Mouse (Mus musculus): Measurements from ENCODE around the gene Psap. TPM values are rescaled to one million over a fixed set of nuclear protein-coding genes. Genes with fewer than 3 reads are reported as not detected.
A peak's percentile ranks its signal among the peaks of the same experiment; 100 is the strongest.

Gene Psap
- polyA plus RNA-seq, 1 experiment from 2014 or later: 223 TPM

DNA sequence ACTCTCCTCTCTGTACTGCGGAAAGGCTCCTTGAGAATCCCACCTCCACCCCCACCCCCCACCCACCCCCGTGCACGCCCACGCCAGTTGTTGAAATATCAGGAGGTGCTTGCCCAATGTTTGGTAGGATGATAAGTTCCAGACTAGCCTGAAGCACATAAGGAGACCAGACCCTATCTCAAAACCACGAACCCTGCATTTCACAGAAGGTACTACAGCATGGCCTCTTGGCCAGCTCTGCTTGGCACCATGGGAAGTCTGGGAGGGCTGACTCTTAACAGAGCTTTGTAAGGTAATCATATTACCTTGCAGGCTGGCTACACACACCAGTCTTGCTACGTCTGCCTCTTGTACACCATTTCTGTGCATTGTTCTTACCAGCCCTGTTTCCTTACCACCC lies 5.2 kb upstream of the Psap start:
- no peak overlapping the region for H3K4me3 ChIP-seq (replicated peaks; ENCODE audit: low read length)
- H3K9me3 ChIP-seq (ENCODE audit: control insufficient read depth, low read length): no peaks in the 10 kb centered on the region
- 54% methylated on average over 6 of the region's 6 CpGs for WGBS
- H3K27ac ChIP-seq (ENCODE audit: low read length): no peak overlapping the region
- no peaks in the 10 kb centered on the region for H3K36me3 ChIP-seq (ENCODE audit: control insufficient read depth, insufficient read depth)
- H3K4me2 ChIP-seq (ENCODE audit: low read length): no peak overlapping the region
- no peak overlapping the region for H3K9ac ChIP-seq (replicated peaks; ENCODE audit: low read depth, low read length)
- no peak for ATAC-seq
- H3K4me1 ChIP-seq (replicated peaks; ENCODE audit: control insufficient read depth, insufficient read depth, low read length): no peaks in the 10 kb centered on the region
- no peaks in the 10 kb centered on the region for H3K27me3 ChIP-seq (replicated peaks; ENCODE audit: control insufficient read depth, insufficient read depth, low read length)

DNA sequence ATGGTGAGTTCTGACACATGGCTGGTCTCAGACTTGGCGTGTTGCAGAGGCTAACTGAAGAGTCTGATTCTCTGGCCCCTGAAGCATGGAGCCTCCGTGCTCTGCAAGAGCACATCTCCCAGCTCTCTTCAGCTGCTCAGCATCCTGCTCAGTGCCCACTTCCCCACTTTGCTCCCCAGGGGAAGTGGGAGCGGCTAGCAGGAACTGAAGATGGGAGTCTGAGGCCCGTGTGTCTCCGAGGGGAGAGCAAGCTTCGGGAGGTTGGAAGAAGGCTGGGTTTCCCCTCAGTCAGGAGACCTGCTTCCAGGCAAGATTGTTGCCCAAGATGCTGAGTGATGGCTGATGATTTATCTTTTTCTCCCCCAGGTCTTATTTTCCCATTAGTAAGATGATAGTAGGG lies 4.0 kb upstream of the Psap start:
- WGBS: 83% methylated on average over 6 of the region's 6 CpGs
- no peak overlapping the region for H3K27ac ChIP-seq (ENCODE audit: low read length)
- peaks cover under 1% of the 10 kb centered on the region for H3K4me1 ChIP-seq (replicated peaks; ENCODE audit: control insufficient read depth, insufficient read depth, low read length)
- H3K36me3 ChIP-seq (ENCODE audit: control insufficient read depth, insufficient read depth): no peaks in the 10 kb centered on the region
- no peak overlapping the region for H3K9ac ChIP-seq (replicated peaks; ENCODE audit: low read depth, low read length)
- H3K9me3 ChIP-seq (ENCODE audit: control insufficient read depth, low read length): no peaks in the 10 kb centered on the region
- H3K4me3 ChIP-seq (replicated peaks; ENCODE audit: low read length): no peak overlapping the region
- no peak for ATAC-seq
- H3K27me3 ChIP-seq (replicated peaks; ENCODE audit: control insufficient read depth, insufficient read depth, low read length): no peaks in the 10 kb centered on the region
- H3K4me2 ChIP-seq (ENCODE audit: low read length): no peak overlapping the region

DNA sequence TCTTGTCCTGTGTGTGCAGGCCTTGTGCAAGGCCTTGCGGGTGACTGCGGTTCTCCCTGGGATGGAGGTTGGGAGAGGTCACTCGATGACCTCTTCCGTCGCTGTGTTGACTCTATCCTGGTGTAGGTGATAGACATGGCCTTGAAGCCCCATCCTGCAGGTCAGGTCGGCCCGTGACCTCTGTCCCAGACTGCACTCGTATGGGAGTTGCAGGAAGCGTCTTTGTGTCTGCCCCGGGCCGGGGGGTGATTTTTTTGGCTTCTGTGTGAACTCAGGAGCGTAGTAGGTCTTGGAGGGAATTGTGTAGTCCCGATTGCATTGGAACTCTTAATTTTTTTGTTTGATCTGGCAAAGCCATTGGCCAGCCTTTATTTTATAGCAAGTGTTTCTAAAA lies 576 bp downstream of the Psap start:
- 7% methylated on average over 13 of the region's 13 CpGs for WGBS
- Histone ChIP-seq H3K4me2 (ENCODE audit: low read length) (peak overlapping the region; percentile 93), H3K4me3 (replicated peaks; ENCODE audit: low read length) (peak overlapping the region; percentile 92), H3K4me1 (replicated peaks; ENCODE audit: control insufficient read depth, insufficient read depth, low read length) (peaks cover 43% of the 10 kb centered on the region), H3K27me3 (replicated peaks; ENCODE audit: control insufficient read depth, insufficient read depth, low read length) (no peaks in the 10 kb centered on the region), H3K9me3 (ENCODE audit: control insufficient read depth, low read length) (no peaks in the 10 kb centered on the region), H3K27ac (ENCODE audit: low read length) (peak overlapping the region; percentile 91), H3K36me3 (ENCODE audit: control insufficient read depth, insufficient read depth) (no peaks in the 10 kb centered on the region; the same call in 1 of the 2 replicates), H3K9ac (replicated peaks; ENCODE audit: low read depth, low read length) (peak overlapping the region; percentile 86)
- no peak for ATAC-seq

DNA sequence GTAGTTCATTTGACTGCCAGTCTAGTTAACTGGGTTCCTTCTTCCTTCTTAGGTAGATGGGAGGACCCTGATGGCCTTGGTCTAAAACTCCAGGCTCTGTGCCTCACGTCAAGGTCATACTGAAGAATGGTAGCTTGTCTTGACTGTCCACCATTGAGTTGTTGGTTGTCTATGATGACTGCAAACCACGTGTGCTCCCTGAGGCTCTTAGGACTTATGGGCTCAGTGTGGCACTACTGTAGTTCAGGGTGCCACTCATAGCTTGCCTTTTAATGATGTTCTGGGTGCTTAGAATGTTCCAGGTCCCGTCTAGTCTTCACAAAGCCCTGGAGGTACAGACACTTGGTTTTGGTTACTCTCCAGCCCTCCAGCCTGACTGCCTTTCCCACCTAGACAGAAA lies 1.4 kb downstream of the Psap start:
- no peak overlapping the region; the same call in 1 of the 2 replicates for H3K9ac ChIP-seq (replicated peaks; ENCODE audit: low read depth, low read length)
- peaks cover 47% of the 10 kb centered on the region for H3K4me1 ChIP-seq (replicated peaks; ENCODE audit: control insufficient read depth, insufficient read depth, low read length)

DNA sequence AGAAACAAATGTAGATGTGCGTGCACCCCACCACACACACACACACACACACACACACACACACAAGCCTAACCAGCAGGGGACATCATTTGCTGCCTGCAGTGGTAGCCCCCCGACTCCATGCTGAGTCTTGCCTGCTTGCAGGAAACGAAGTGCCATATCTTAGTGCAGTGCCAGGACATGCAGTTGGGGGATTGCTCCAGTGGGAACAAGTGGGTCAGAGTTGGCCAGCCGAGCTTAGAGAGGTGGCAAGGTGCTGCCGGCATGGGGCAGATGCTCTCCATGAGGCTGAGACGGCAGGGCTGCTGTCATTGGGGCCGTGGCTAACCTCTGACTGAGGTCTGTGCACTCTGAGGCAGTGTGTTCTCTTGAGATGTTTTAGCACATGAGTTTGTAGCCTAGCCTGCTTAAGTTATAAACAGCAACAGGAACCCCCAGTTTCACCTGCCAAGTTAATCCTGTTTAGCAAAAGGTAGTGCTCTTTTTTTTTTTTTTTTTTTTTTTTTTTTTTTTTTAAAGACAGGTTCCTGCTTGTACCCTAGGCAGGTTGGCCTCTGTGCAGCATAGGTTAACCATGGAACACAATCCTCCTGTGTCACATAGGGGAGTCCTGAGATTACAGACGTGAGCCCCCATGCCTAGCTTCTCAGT lies 2.0 kb downstream of the Psap start:
- Histone ChIP-seq H3K9me3 (ENCODE audit: control insufficient read depth, low read length) (no peaks in the 10 kb centered on the region), H3K27me3 (replicated peaks; ENCODE audit: control insufficient read depth, insufficient read depth, low read length) (no peaks in the 10 kb centered on the region), H3K4me1 (replicated peaks; ENCODE audit: control insufficient read depth, insufficient read depth, low read length) (peaks cover 54% of the 10 kb centered on the region), H3K4me3 (replicated peaks; ENCODE audit: low read length) (0 out of 2 replicates have a peak overlapping the region, but pooled peaks have one; percentile 92), H3K27ac (ENCODE audit: low read length) (no peak overlapping the region), H3K36me3 (ENCODE audit: control insufficient read depth, insufficient read depth) (no peaks in the 10 kb centered on the region; the same call in 1 of the 2 replicates), H3K9ac (replicated peaks; ENCODE audit: low read depth, low read length) (no peak overlapping the region; the same call in 1 of the 2 replicates), H3K4me2 (ENCODE audit: low read length) (peak overlapping the region; percentile 93)
- WGBS: 70% methylated on average over 8 of the region's 8 CpGs
- no peak for ATAC-seq

More for the DNA sequence above, 1.4 kb downstream of the Psap start:
- Histone ChIP-seq H3K9me3 (ENCODE audit: control insufficient read depth, low read length) (no peaks in the 10 kb centered on the region), H3K27ac (ENCODE audit: low read length) (no peak overlapping the region), H3K36me3 (ENCODE audit: control insufficient read depth, insufficient read depth) (no peaks in the 10 kb centered on the region; the same call in 1 of the 2 replicates), H3K4me2 (ENCODE audit: low read length) (peak overlapping the region; percentile 93), H3K27me3 (replicated peaks; ENCODE audit: control insufficient read depth, insufficient read depth, low read length) (no peaks in the 10 kb centered on the region), H3K4me3 (replicated peaks; ENCODE audit: low read length) (peak overlapping the region; percentile 92)
- WGBS: 83% methylated on average over 3 of the region's 3 CpGs
- no peak for ATAC-seq

DNA sequence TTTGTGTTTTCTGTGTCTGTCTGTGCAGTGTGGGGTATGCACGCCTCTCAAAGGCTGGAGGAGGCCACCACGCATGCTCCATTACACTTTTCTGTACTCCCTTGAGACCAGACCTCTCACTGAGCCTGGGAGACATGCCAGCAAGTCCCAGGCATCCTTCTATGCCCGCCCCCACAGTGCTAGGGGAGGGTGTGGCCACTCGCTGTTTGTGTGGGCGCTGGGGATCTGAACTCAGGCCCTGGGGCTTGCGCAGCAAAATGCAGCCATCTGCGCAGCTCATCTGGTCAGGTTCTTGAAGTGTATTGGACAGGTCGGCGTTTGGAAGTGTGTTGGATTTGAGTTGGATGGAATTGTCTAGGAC lies 2.5 kb downstream of the Psap start:
- peak overlapping the region; percentile 41 for H3K4me2 ChIP-seq (ENCODE audit: low read length)
- H3K4me3 ChIP-seq (replicated peaks; ENCODE audit: low read length): no peak overlapping the region
- WGBS: 74% methylated on average over 9 of the region's 9 CpGs
- H3K9me3 ChIP-seq (ENCODE audit: control insufficient read depth, low read length): no peaks in the 10 kb centered on the region
- H3K9ac ChIP-seq (replicated peaks; ENCODE audit: low read depth, low read length): no peak overlapping the region
- no peak for ATAC-seq
- H3K4me1 ChIP-seq (replicated peaks; ENCODE audit: control insufficient read depth, insufficient read depth, low read length): peaks cover 59% of the 10 kb centered on the region
- no peaks in the 10 kb centered on the region; the same call in 1 of the 2 replicates for H3K36me3 ChIP-seq (ENCODE audit: control insufficient read depth, insufficient read depth)
- no peak overlapping the region for H3K27ac ChIP-seq (ENCODE audit: low read length)
- no peaks in the 10 kb centered on the region for H3K27me3 ChIP-seq (replicated peaks; ENCODE audit: control insufficient read depth, insufficient read depth, low read length)

DNA sequence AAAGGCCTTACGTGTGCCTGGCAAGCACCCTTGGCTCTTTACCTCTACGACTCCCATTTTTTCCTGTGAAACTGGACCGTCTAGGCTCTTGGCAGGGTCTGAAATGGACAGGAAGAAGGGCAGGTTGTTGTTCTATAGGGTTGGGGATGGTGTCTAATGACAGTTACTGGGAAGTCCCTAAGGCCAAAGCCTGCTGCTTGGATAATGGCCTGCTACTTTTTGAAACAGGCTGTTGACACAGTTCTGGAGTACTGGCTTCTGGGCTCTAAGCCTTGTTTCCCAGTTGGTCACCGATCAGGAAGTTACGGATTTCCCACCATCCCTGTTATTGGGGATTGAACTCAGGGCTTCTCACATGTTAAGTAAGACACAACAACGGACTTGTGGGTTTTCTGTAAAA lies 2.9 kb downstream of the Psap start:
- no peak for ATAC-seq
- Histone ChIP-seq H3K4me2 (ENCODE audit: low read length) (peak overlapping the region; percentile 41), H3K9ac (replicated peaks; ENCODE audit: low read depth, low read length) (no peak overlapping the region), H3K9me3 (ENCODE audit: control insufficient read depth, low read length) (no peaks in the 10 kb centered on the region), H3K27ac (ENCODE audit: low read length) (no peak overlapping the region), H3K36me3 (ENCODE audit: control insufficient read depth, insufficient read depth) (no peaks in the 10 kb centered on the region; the same call in 1 of the 2 replicates), H3K4me1 (replicated peaks; ENCODE audit: control insufficient read depth, insufficient read depth, low read length) (peaks cover 63% of the 10 kb centered on the region), H3K27me3 (replicated peaks; ENCODE audit: control insufficient read depth, insufficient read depth, low read length) (no peaks in the 10 kb centered on the region), H3K4me3 (replicated peaks; ENCODE audit: low read length) (no peak overlapping the region)
- WGBS: 91% methylated on average over 6 of the region's 6 CpGs

DNA sequence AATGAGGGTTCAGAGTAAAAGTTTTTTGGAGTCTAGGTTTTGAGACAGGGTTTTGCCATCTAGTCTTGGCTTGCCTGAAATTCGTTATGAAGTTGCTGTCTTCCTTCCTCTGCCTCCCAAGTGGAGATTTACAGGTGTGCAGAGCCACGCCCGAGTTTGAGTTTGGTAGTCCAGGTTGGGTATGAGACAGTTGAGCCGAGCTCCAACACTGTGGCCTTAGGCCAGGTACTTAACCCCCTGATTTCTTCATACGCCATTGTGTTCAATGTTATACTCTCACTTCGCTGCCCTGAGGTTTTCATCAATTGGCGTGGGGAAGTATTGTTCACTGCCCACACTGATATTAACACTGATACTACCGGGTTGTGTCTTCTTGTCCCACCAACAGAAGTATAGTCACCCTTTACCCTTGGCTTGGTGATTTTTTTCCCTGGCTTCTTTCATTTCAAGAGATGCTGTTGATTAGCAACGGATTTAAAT lies 4.2 kb downstream of the Psap start:
- H3K36me3 ChIP-seq (ENCODE audit: control insufficient read depth, insufficient read depth): no peaks in the 10 kb centered on the region; the same call in 1 of the 2 replicates
- H3K4me3 ChIP-seq (replicated peaks; ENCODE audit: low read length): no peak overlapping the region
- H3K4me1 ChIP-seq (replicated peaks; ENCODE audit: control insufficient read depth, insufficient read depth, low read length): peaks cover 76% of the 10 kb centered on the region
- no peak overlapping the region for H3K9ac ChIP-seq (replicated peaks; ENCODE audit: low read depth, low read length)
- H3K9me3 ChIP-seq (ENCODE audit: control insufficient read depth, low read length): no peaks in the 10 kb centered on the region
- 81% methylated on average over 9 of the region's 9 CpGs for WGBS
- ATAC-seq: no peak
- no peak overlapping the region for H3K4me2 ChIP-seq (ENCODE audit: low read length)
- H3K27me3 ChIP-seq (replicated peaks; ENCODE audit: control insufficient read depth, insufficient read depth, low read length): no peaks in the 10 kb centered on the region
- no peak overlapping the region for H3K27ac ChIP-seq (ENCODE audit: low read length)

DNA sequence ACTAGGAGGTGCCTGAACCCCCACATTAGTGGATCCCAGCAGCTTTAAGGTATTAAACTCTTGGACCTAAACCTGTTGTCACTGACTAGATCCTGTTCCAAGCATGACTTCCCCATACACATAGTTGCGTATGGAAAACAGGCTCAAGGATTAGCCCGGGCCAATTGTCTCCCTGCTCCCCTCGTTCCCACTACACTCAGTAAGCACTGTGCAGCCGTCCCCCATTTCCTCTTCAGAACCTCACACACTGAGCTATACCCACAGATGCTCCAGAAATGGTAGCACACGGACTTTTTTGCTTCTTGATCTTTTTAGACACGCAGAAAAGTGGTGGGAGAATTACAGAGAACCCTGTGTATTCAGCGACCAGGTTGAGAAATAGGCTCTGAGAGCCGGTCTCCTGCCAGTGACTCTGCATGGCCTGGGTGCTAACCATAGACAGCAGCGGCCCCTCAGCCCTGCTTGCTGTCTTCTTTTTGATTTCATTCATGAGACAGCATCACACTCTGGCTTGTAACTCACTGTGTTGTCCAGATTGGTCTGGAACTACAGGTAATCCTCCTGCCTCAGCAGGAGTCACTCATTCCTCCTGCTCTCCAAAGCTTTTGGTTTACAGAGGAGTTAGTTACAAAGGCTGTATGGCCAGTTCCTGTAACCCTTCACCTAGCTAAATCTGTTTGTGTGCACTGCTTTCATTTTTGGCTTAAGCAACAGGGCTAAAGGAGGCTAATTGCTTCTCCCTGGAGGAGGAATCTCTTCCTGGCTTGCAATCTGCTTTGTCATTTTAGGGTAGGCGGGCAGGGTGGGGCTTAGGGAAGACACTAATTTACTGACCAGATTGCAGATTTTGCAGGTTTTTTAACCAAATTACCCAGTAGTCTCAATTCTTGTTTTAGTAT lies 4.9 kb downstream of the Psap start:
- H3K9me3 ChIP-seq (ENCODE audit: control insufficient read depth, low read length): no peaks in the 10 kb centered on the region
- H3K27me3 ChIP-seq (replicated peaks; ENCODE audit: control insufficient read depth, insufficient read depth, low read length): no peaks in the 10 kb centered on the region
- no peaks in the 10 kb centered on the region; the same call in 1 of the 2 replicates for H3K36me3 ChIP-seq (ENCODE audit: control insufficient read depth, insufficient read depth)
- no peak overlapping the region for H3K9ac ChIP-seq (replicated peaks; ENCODE audit: low read depth, low read length)
- H3K27ac ChIP-seq (ENCODE audit: low read length): no peak overlapping the region
- 58% methylated on average over 10 of the region's 10 CpGs for WGBS
- ATAC-seq: no peak
- peaks cover 77% of the 10 kb centered on the region for H3K4me1 ChIP-seq (replicated peaks; ENCODE audit: control insufficient read depth, insufficient read depth, low read length)
- no peak overlapping the region for H3K4me3 ChIP-seq (replicated peaks; ENCODE audit: low read length)
- no peak overlapping the region for H3K4me2 ChIP-seq (ENCODE audit: low read length)
